Mouse (Mus musculus): Measurements from ENCODE around the gene Gnao1.

Gene Gnao1

DNA sequence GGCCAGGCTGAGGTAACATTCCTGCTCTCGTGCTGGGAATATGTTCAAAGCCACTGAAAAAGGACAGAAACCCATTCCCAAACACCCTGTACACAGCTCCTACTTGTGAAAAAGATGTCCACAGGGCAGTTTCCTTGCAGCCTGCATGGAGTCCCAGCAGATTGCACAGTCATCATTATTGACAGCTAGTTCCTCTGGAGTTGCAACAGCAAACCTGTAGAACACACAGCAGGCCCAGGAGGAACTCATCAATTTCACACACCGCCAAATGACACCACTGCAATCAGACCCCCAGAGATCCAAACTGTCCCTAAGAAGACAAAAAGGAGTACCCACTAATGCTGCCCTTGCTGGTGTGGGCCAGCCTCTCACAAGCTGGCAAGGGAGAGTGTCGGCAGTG lies 175.0 kb downstream of the Gnao1 start:
- in situ Hi-C loops (cut with MboI, MseI) = no loop called here

DNA sequence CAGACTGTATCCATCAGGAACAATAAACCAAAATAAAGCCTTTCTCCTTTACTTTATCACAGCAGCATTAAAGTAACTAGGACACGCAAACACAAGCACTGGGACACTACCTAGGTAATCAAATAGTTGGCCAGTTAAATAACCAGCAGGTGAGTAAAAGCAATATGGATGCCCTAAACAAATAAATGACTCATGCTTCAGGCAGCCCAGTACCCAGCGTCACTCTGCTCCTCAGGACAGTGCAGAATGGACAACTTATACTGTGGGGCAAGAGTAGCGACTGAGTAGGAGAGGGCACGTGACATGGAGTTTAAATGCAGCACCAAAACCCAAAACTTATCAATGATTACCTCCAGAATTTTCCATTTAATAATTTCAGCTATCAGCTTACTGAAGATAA lies 180.0 kb downstream of the Gnao1 start:
- in situ Hi-C loops (cut with MboI, MseI) = no loop called here

DNA sequence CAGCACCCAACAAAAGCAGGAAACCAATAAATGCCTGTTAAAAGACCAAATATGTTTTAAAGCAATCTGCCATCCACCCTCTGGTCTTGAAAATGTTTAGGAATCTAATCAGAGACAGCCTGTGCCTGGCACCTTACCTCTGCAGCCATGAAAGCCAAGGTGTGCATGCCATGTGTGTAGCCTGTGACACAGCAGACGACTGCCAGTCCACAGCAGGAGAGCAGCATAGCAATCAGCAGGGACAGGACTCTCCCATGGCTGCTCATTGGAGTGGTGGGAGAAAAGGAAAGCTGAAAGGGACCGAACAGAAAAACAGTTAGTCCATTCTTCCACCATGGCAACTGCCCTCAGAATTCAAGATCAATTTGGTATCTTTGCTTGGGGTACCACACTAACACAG lies 189.2 kb downstream of the Gnao1 start:
- in situ Hi-C loops (cut with MboI, MseI) = no loop called here

DNA sequence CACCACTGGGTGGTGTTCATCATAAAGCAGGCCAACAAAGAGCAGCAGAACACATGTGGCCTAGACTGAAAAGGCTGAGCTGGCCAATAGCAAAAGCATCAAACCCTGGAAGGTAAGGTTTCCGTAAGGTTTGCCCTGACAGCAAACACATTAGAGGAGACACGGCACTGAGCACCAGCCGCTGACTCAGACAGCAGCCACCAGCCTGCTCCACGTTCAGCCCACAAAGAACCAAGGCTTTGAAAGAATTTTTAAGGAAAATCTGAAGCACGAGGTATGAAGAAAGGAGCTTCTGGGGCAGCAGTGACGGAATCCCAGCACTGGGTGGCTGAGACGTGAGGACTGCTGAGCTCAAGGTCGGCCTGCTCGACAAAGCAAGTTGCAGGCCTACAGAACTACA lies 194.4 kb downstream of the Gnao1 start:
- in situ Hi-C loops (cut with MboI, MseI) = no loop called here

DNA sequence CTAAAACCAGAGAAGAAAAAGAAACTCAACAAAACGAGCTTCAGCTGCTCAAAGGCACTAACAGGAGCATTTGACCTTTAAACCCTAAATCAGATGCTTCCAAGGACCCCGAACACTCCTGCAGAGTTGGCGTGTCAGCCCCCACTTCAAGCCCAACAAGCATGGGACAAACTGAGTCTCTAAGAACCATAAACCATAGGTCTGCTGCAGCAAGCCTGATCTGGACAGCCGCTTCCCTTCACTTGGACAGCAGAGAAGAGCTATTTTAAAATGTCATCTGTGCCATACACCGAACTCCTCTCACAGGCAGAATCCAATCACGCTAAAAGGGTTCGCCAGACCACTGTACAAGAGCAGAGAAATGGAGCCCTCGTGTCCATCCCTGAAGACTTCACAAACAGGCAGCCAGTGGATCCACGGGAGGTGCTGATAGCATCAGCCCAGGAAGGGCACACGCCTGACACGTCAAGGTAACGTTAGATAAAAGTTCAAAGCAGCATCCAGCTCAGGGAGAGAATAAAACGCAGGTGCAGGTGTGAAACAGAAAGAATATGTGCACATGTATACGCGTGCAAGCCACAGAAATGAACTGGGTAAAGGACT lies 199.6 kb downstream of the Gnao1 start:
- in situ Hi-C loops (cut with MboI, MseI) = no loop called here

DNA sequence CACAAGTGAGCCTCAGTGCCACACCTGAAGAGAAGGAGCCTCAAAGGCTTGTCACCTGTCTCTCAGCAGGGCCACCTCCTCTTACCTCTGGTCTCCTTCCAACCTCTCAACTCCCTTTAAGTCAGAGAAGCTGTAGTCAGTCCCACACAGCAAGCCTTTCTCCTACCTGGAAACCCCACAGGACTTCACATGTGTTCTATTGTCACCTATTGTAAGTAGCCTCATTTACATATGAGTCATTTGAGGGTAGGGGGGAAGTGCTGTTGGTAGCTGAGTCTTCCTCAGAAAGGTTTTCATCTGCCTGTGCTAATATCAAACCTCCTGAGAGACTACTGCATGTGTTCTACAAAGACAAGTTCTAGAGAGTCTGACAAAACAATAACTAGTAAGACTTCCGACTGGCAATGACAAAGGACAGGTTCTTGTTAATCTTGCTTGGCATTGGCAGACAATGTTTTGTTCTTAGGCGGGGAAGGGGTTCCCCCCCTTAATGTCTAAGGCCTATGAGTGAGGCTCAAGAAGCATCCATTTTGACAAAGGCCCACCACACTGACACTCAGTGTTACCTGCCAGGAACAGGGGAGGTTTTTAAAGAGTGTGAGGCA lies 200.4 kb downstream of the Gnao1 start:
- in situ Hi-C loops (cut with MboI, MseI) = no loop called here

DNA sequence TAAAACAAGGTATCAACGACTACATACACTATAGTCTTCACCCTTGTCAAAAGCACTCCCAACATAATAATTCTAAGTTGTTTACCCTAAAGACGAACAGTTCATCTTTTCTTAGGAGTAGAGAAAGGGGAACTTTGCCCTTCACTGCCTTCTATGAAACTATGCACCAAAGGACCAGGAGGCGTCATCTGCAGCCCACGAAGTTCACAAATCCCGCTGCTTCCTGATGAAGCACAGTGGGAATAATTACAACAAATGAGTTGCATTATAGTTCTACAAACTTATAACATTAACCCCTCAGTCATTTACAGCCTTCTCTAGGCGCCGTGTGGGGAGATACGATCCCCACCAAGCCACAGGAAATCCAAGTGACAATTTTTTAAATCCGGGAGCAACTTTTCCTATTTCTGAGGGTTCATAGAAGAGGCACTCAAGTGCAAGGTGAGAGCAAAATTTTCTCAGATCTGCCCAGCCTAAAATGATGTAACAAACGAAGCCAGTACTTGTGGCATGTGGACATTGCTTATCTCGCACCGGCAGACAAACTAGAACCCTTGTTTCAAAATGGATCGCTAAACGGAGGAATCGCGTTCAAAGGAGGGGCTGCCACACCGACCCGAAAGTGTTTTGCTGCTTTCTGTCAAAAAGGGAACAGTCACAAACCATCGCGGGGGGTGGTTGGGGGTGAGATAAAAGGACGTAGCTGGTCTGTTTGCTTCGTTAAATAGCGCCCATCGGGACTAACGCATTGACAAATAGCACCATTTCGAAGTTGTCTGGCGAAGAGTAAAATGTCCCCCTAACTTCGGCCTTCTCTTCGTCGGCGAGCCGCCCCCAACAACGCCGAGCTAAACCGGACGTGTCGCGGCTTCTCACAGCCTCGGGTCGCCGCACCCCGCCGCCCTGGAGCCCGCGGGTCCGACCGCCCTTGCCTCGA lies 201.6 kb downstream of the Gnao1 start:
- in situ Hi-C loops (cut with MboI, MseI) = no loop called here

DNA sequence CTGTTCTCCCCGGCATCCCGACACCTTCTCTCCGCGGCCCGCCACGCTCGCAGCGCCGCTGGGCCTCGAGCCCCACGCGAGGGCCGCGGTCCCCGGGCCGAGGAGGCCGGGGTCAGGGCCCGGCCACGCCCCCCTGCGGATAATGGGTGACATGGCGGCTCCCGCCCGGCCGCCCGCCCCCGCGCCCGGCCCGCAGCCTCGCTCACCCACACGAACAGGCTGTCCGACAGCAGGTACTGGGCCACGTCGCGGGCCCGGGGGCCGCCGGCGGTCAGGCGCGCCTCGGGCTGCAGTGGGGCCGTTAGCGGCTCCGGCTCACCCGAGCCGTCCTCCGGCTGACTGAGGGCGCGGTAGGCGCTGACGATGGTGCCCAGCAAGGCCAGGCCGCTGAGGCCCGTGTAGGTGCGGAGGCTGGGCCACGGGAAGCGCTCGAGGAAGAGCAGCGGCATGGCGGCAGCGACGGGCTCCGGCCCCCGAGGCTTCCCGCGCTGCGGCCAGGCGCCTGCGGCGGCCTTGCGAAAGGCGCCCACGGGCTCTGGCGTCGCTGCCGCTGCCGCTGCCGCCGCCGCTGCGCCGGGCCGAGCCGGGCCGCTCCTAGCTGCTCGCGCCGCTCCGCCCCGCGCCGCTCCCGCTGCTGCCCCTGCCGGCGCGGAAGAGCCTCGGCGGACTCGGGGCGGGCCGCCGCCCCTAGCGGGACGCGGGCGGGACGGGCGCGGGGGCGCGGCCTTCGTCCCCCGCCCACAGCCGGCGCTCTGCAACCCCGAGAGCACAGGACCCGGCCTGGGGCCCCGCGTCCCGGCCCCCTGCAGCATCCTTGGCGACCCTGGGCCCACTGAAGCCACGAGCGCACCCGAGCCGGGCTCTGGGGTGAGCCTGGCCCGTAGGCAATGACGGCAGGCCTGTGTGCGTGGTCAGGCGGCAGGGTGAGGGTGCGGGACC lies 202.5 kb downstream of the Gnao1 start, which contains the start of gene Amfr:
Amfr (minus strand) TSS at position 830 of the 939 bp plus-strand sequence.
- in situ Hi-C loops (cut with MboI, MseI) = no loop called here

DNA sequence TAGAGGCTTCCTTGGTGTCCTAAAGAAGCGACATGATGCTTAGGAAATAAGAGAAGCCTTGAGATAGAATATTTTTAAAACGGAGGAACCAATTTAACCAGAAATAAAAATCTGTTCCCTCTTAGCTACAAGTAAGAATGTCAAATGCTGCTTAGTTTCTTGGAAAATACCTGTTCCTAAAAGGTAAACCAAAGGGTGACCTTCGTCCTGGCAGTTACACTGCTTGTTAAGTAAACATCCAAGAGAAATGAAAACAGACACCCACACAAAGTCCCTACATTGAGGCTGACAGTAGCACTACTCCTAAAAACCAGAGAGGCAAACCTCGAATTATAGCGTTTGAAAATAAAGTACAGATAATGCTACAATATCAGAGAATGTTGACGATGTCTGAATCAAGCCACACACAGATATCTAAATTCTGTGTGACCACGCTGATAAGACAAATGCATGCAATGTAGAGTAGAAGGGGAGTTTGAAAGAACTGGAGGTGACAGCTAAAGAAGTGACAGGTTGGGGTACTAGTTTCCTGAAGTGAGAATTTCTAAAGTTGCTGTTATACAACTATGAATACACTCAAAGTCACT lies 203.4 kb downstream of the Gnao1 start:
- in situ Hi-C loops (cut with MboI, MseI) = no loop called here

Measured in T-helper 17 cell (primary cell).